Mouse (Mus musculus) kidney, adult 2 months (tissue): ENCODE results near the gene Dhh. TPM values are rescaled to one million over a fixed set of nuclear protein-coding genes. Genes with fewer than 3 reads are reported as not detected.

Source experiments
- DNase-seq: peaks from one replicate; pipeline ENCODE4 v3.0.0; 2021
- H3K27ac ChIP-seq: fragments of 200-500 bp; 2 replicates; pipeline ENCODE4 v1.5.1; 2012; ENCODE audit warnings: low read depth, low read length, control low read depth, inconsistent platforms; ENCODE audit not compliant: insufficient read depth
- H3K27me3 ChIP-seq: fragments of 200-500 bp; replicated peaks from 2 replicates; pipeline ENCODE4 v1.6.1; 2012; ENCODE audit warnings: mild to moderate bottlenecking, moderate library complexity, low read length, inconsistent platforms; ENCODE audit not compliant: control insufficient read depth, insufficient read depth
- H3K36me3 ChIP-seq: fragments of 200-500 bp; 2 replicates; pipeline ENCODE4 v1.6.1; 2012; ENCODE audit warnings: mild to moderate bottlenecking, moderate library complexity, low read length, inconsistent platforms; ENCODE audit not compliant: control insufficient read depth, insufficient read depth
- H3K4me1 ChIP-seq: fragments of 200-500 bp; 2 replicates; pipeline ENCODE4 v1.6.1; 2011; ENCODE audit warnings: low read length; ENCODE audit not compliant: control insufficient read depth, insufficient read depth
- H3K4me3 ChIP-seq: fragments of 200-500 bp; 2 replicates; pipeline ENCODE4 v1.5.1; 2011; ENCODE audit warnings: mild to moderate bottlenecking, low read depth, low read length, control low read depth; ENCODE audit not compliant: insufficient read depth
- CTCF ChIP-seq: fragments of 200-500 bp; conservative IDR thresholded peaks from 2 replicates; pipeline ENCODE4 v1.5.1; 2011; ENCODE audit warnings: low read depth, mild to moderate bottlenecking, control low read depth, low read length, moderate library complexity, mixed read lengths; ENCODE audit not compliant: insufficient read depth, insufficient read length
- POLR2A ChIP-seq: fragments of 200-500 bp; IDR thresholded peaks from one replicate; pipeline ENCODE4 v1.6.1; 2011; ENCODE audit warnings: low read depth, low read length, control low read depth
- WGBS: fragments of 180-500 bp; shearing (Covaris S2); methylation state at CpG from one replicate; pipeline ENCODE4 v1.1.7; 2018; 5-methylcytosine and 5-hydroxymethylcytosine counted together
- polyA plus RNA-seq: library from polyadenylated mRNA; depleted of rRNA; stranded (reverse); fragments of >200 nt; gene quantifications from 2 replicates; pipeline ENCODE4 v1.2.3, GENCODE M21; 2012; rRNA removed

Gene Dhh
- polyA plus RNA-seq, 1 experiment = 1.2 TPM

DNA sequence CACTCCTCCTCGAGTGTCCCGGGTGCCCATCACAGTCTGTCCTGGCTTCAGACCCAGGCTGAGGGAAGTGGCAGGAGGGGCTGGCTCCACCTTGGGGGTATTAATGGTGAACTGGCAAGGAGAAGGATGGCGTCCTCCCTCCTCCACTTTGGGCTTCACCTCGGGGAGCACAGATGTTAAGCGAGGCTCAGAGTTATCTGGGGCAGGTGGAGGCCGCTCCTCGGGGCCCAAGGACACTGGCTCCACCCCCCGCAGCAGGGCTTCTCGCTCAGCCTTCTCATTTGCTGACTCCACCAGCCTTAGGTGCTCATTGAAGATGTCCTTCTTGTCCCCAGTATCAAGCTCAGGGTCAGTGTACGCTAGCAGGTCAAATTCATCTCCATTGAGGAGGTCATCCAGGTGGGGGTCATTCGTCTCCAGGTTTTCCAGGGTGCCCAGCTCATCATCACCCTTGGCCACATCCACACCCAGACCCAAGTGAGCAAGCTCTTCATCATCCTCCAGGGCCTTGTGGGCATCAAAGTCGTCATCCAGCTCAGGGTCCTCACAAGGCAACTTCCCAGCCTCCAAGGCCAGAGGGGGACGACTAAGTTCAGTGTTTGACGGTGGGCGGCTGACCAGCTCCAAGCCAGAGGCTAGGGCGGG lies 48.3 kb downstream of the Dhh start:
- no peak for DNase-seq
- Histone ChIP-seq H3K36me3 (peaks cover 9% of the 10 kb centered on the region), H3K27me3 (no peaks in the 10 kb centered on the region), H3K4me1 (no peaks in the 10 kb centered on the region), H3K27ac (no peak overlapping the region), H3K4me3 (no peak overlapping the region)
- WGBS = 85% methylated on average over 16 of the region's 16 CpGs
- TF ChIP-seq POLR2A (no peak), CTCF (no peak)

DNA sequence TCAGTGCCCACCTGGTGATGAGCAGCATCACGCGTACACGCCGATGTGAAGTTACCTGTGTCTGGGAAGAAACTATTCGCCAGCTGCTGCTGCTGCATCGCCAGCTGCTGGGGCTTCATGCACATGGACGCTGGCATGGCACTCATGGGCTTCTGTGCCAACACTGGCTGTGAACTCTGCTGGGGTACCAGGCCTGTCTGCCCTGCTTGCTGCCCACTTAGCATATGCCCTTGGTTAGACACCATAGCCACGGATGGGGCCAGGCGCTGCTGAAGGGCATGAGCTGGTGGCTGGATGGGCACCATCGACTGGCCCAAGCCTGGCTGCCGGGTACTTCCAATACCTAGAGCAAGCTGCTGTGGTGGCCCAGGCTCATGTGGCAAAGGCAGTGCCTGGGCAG lies 49.2 kb downstream of the Dhh start:
- no peak overlapping the region for H3K4me3 ChIP-seq
- WGBS = 91% methylated on average over 11 of the region's 11 CpGs
- TF ChIP-seq POLR2A (no peak), CTCF (no peak)
- H3K36me3 ChIP-seq = peaks cover 12% of the 10 kb centered on the region
- DNase-seq = no peak
- H3K27ac ChIP-seq = no peak overlapping the region
- H3K27me3 ChIP-seq = no peaks in the 10 kb centered on the region
- no peaks in the 10 kb centered on the region for H3K4me1 ChIP-seq

DNA sequence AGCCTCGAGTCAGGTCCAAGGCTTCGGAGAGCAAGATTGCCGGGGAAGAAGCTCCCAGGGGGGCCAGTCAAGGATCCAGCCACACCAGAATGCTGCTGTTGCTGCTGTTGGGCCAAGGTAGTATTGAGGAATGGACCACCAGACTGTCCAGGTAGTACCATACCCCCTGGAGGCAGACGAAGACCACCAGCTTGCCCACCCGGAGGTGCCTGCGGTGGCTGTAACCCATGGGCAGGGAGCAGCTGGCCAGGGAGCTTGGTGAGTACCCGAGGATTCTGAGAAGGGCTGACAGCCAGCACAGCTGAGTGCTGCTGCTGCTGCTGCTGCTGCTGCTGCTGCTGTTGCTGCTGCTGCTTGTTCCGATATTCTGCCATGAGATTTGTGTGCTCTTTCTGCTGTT lies 52.2 kb downstream of the Dhh start:
- H3K4me1 ChIP-seq = no peaks in the 10 kb centered on the region
- WGBS = 84% methylated on average over 8 of the region's 8 CpGs
- no peaks in the 10 kb centered on the region for H3K27me3 ChIP-seq
- DNase-seq = no peak
- TF ChIP-seq CTCF (no peak), POLR2A (no peak)
- H3K36me3 ChIP-seq = peaks cover 5% of the 10 kb centered on the region
- no peak overlapping the region for H3K4me3 ChIP-seq
- no peak overlapping the region for H3K27ac ChIP-seq

DNA sequence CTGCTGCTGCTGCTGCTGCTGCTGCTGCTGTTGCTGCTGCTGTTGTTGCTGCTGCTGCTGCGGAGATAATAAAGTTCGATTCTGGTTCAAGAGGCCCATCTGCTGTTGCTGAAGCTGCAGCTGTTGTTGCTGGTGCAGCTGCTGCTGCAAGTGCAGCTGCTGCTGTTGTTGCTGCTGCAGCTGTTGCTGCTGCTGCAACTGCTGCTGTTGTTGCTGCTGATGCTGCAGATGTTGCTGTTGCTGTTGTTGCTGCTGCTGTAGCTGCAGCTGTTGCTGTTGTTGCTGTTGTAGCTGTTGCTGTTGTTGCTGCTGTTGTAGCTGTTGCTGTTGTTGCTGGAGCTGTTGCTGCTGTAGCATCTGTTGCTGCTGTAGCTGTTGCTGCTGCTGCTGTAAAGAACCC lies 53.2 kb downstream of the Dhh start:
- Histone ChIP-seq H3K4me1 (no peaks in the 10 kb centered on the region), H3K27ac (no peak overlapping the region), H3K36me3 (peaks cover 5% of the 10 kb centered on the region; the same call in 1 of the 2 replicates), H3K4me3 (no peak overlapping the region), H3K27me3 (no peaks in the 10 kb centered on the region)
- TF ChIP-seq CTCF (no peak), POLR2A (no peak)
- 91% methylated on average over 2 of the region's 2 CpGs for WGBS
- no peak for DNase-seq

DNA sequence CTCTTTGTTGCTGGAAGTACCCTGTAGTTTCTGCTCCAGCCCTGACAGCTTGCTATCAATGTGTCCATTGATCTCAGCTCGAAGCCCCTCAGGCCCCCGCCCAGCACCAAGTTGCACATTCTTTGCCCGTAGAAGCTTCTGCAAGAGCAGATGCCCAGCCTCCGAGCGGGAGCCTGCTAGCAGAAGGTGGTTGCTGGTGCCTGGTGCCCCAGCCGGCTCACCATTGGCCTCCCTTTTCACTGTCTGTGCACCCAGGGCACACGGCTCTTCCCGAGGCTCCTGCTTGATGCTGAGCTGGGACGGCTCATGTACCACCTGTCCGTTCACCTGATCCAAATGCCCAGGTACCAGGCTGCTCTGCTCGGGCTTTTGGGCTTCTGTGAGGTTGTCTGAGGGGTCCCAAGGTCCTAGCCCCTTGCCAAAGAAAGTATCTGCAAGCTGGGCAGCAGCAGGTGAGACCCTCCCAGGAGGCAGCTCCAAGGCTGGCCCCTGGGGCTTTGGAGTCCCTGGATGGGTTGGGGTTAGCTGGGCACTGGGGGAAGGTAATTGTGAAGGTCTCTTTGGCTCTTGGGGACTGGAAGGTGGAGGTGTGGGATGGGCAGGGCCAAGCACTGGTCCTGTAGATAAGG lies 54.6 kb downstream of the Dhh start:
- Histone ChIP-seq H3K27me3 (no peaks in the 10 kb centered on the region), H3K36me3 (peaks cover 5% of the 10 kb centered on the region; the same call in 1 of the 2 replicates), H3K4me1 (no peaks in the 10 kb centered on the region), H3K27ac (no peak overlapping the region), H3K4me3 (no peak overlapping the region)
- WGBS = 93% methylated on average over 11 of the region's 11 CpGs
- TF ChIP-seq POLR2A (no peak), CTCF (no peak)
- no peak for DNase-seq

Other genes starting within 250 kb of the Dhh start
- gene Ddx23, start 235.6 kb downstream of the Dhh start, polyA plus RNA-seq = 23.8 and 24.4 TPM in 2 replicates
- 2.2 and 2.8 TPM in 2 replicates for gene Rnd1, start 221.1 kb downstream of the Dhh start, polyA plus RNA-seq
- gene Ccdc65, start 190.3 kb downstream of the Dhh start, polyA plus RNA-seq = 0.42 and 0.60 TPM in 2 replicates
- gene Fkbp11, start 170.3 kb downstream of the Dhh start, polyA plus RNA-seq = 9.3 and 10.1 TPM in 2 replicates
- 114 and 143 TPM in 2 replicates for gene Arf3, start 135.3 kb downstream of the Dhh start, polyA plus RNA-seq
- 0.22 and 0.25 TPM in 2 replicates for gene Wnt10b, start 120.4 kb downstream of the Dhh start, polyA plus RNA-seq
- 0.04 TPM in 1 of 2 replicates, not detected in the other for gene Wnt1, start 108.7 kb downstream of the Dhh start, polyA plus RNA-seq
- gene Ddn, start 89.0 kb downstream of the Dhh start, polyA plus RNA-seq = 12.1 and 12.3 TPM in 2 replicates
- gene Prkag1, start 67.0 kb downstream of the Dhh start, polyA plus RNA-seq = 68.9 and 72.7 TPM in 2 replicates
- 18.8 and 20.8 TPM in 2 replicates for gene Kmt2d, start 27.3 kb downstream of the Dhh start, polyA plus RNA-seq
- 6.4 and 7.1 TPM in 2 replicates for gene Rhebl1, start 4.0 kb downstream of the Dhh start, polyA plus RNA-seq
- gene Lmbr1l, start 19.7 kb upstream of the Dhh start, polyA plus RNA-seq = 36.1 and 50.2 TPM in 2 replicates
- 488 and 540 TPM in 2 replicates for gene Tuba1b, start 36.0 kb upstream of the Dhh start, polyA plus RNA-seq
- gene Gm49450, start 55.0 kb upstream of the Dhh start, polyA plus RNA-seq = 12.0 TPM in 1 of 2 replicates, not detected in the other
- 121 and 131 TPM in 2 replicates for gene Tuba1a, start 55.2 kb upstream of the Dhh start, polyA plus RNA-seq
- gene Tuba1c, start 131.4 kb upstream of the Dhh start, polyA plus RNA-seq = 128 and 146 TPM in 2 replicates
- gene Prph, start 156.6 kb upstream of the Dhh start, polyA plus RNA-seq = 1.7 and 3.2 TPM in 2 replicates
- gene Troap, start 176.0 kb upstream of the Dhh start, polyA plus RNA-seq = 0.29 and 0.33 TPM in 2 replicates
- 0.44 and 0.61 TPM in 2 replicates for gene C1ql4, start 189.3 kb upstream of the Dhh start, polyA plus RNA-seq
- 49.9 and 53.4 TPM in 2 replicates for gene Dnajc22, start 194.6 kb upstream of the Dhh start, polyA plus RNA-seq
- 8.6 and 10.0 TPM in 2 replicates for gene Spats2, start 227.4 kb upstream of the Dhh start, polyA plus RNA-seq